In genomic region chr7:92827981-92828380, GRCm38 (mm10) we compare ENCODE assay signal across 9 mouse cellular contexts. TPM values are rescaled to one million over a fixed set of nuclear protein-coding genes. Genes with fewer than 3 reads are reported as not detected.
DNase-seq lines count a peak whose midpoint lies in the region; TF ChIP-seq lines count a peak whose summit lies in the region.
"Had no signal": no experiment of that assay in that cellular context is flagged by ENCODE, and none has a peak within 500 bp of the region (broad histone marks: within the 10 kb centered on the region; RNA-seq: fewer than 3 reads in every experiment).

No protein-coding gene starts in this region.

- TF ChIP-seq CTCF in kidney, adult 2 months (conservative IDR thresholded peaks at IDR 0.05; ENCODE audit: insufficient read depth, insufficient read length, low read depth, low read length) = peak; percentile 58

- WGBS in kidney, adult 2 months = 37% methylated on average over 3 of the region's 3 CpGs
- WGBS in limb, embryonic 10.5 days = 69% methylated on average over 3 of the region's 3 CpGs

- no peak for TF ChIP-seq POLR2A in kidney, adult 2 months (IDR thresholded peaks at IDR 0.05; ENCODE audit: low read depth, low read length)

- no peaks in the 10 kb centered on the region for H3K36me3 ChIP-seq in kidney, adult 2 months (ENCODE audit: control insufficient read depth, insufficient read depth, low read length)
- no peaks in the 10 kb centered on the region for H3K36me3 ChIP-seq in limb, embryonic 10.5 days
- H3K36me3 ChIP-seq: heart, embryonic 15.5 days had no signal

- H3K4me3 ChIP-seq in kidney, adult 2 months (ENCODE audit: insufficient read depth, low read depth, low read length) = no peak overlapping the region
- H3K4me3 ChIP-seq in limb, embryonic 10.5 days = no peak overlapping the region
- H3K4me3 ChIP-seq: heart, embryonic 15.5 days had no signal

- H3K9me3 ChIP-seq in limb, embryonic 10.5 days (replicated peaks) = no peaks in the 10 kb centered on the region
- H3K9me3 ChIP-seq: heart, embryonic 15.5 days had no signal

- no peaks in the 10 kb centered on the region for H3K27me3 ChIP-seq in kidney, adult 2 months (replicated peaks; ENCODE audit: control insufficient read depth, insufficient read depth, low read length)
- no peaks in the 10 kb centered on the region for H3K27me3 ChIP-seq in limb, embryonic 10.5 days (ENCODE audit: low read depth, poor library complexity, severe bottlenecking)
- H3K27me3 ChIP-seq: heart, embryonic 15.5 days had no signal

- peak; percentile 35 for DNase-seq in kidney, adult 2 months
- DNase-seq in kidney, adult 11 months = no peak
- DNase-seq in 416B (ENCODE audit: low read depth) (peak; percentile 45), NIH3T3 (ENCODE audit: low read depth) (peak; percentile 16)
- DNase-seq in kidney, postnatal 25 days = peak; percentile 36 to 40
- DNase-seq in urinary bladder, postnatal 14 days (ENCODE audit: low spot score) = no peak
- DNase-seq in limb, embryonic 10.5 days (ENCODE audit: low spot score) = no peak
- no peak for DNase-seq in thymus, postnatal 10 days (ENCODE audit: low spot score in 2 of 2)

- H3K27ac ChIP-seq in kidney, adult 2 months (ENCODE audit: insufficient read depth, low read depth, low read length) = no peak overlapping the region
- no peak overlapping the region for H3K27ac ChIP-seq in limb, embryonic 10.5 days
- H3K27ac ChIP-seq: heart, embryonic 15.5 days had no signal

- no peaks in the 10 kb centered on the region for H3K4me1 ChIP-seq in kidney, adult 2 months (ENCODE audit: control insufficient read depth, insufficient read depth, low read length)
- no peaks in the 10 kb centered on the region for H3K4me1 ChIP-seq in limb, embryonic 10.5 days
- H3K4me1 ChIP-seq: heart, embryonic 15.5 days had no signal

RNA-seq across cellular contexts. Expression of gene Ddias, which starts 46.1 kb away (rescaled TPM):
- polyA plus RNA-seq in kidney, adult 2 months (2012; rRNA removed) = 0.06 and 0.08 TPM in 2 replicates
- polyA plus RNA-seq in limb, embryonic 10.5 days (2016; fragmentation: Nextera tagmentation; extraction: Ambion mirVana) = 23.0 and 24.4 TPM in 2 replicates

RNA-seq across cellular contexts. Expression of gene Prcp, which starts 46.3 kb away (rescaled TPM):
- polyA plus RNA-seq in kidney, adult 2 months (2012; rRNA removed) = 37.2 TPM in 2 replicates
- polyA plus RNA-seq in limb, embryonic 10.5 days (2016; fragmentation: Nextera tagmentation; extraction: Ambion mirVana) = 15.8 and 20.4 TPM in 2 replicates

Comparison
In these comparisons a context has a peak if more than half of its experiments do, and no peak if none do; other contexts are left out.
1. DNase-seq: peak in kidney, adult 2 months (single experiment), 416B (single experiment), NIH3T3 (single experiment) and kidney, postnatal 25 days (2 of 2); none in kidney, adult 11 months (single experiment), urinary bladder, postnatal 14 days (single experiment), limb, embryonic 10.5 days (single experiment) and thymus, postnatal 10 days (0 of 2).
2. RNA of gene Ddias, which starts 46.1 kb away (polyA plus RNA-seq): 23.0 to 24.4 TPM in limb, embryonic 10.5 days; 0.06 to 0.08 TPM in kidney, adult 2 months; every median in the first group is over 10 times any median in the second.